Mouse (Mus musculus): ENCODE measurements around the gene Mrps23. TPM values are rescaled to one million over a fixed set of nuclear protein-coding genes. Genes with fewer than 3 reads are reported as not detected.

Mrps23 gene
- polyA plus RNA-seq, 1 experiment from 2014 or later: 78.8 TPM

DNA sequence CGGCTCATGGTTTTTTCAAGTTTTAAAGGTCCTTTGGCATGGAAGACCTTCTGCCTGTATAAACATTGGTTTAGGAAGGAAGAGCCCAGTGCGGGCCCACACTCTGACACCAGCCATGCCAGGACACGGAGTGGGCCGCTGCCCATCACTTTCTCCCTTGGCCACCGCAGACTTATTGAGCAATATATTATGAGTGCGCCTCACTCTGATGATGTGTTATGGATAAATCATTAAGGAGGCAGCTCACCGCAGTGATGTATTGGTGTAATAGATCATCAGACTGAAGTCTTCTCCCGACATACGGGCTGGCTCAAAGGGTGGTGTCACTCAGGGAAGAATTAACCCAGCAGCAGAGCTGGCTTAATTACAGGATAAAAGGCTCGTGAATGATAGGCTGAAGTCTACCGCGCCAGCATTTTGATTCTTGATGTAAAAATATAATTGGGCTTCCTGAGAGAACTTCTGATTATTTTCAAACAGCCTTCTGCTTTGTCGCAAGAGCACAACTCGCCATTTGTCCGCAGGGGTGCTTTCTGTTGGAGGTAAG is 17.8 kb downstream of the Mrps23 start:
- no peak overlapping the region for H3K27ac ChIP-seq (replicated peaks)
- no peak overlapping the region for H3K4me3 ChIP-seq
- no peaks in the 10 kb centered on the region for H3K36me3 ChIP-seq
- DNase-seq (ENCODE audit: low spot score): no peak
- 93% methylated on average over 15 of the region's 15 CpGs for WGBS
- H3K9me3 ChIP-seq (replicated peaks): no peaks in the 10 kb centered on the region
- no peaks in the 10 kb centered on the region; the same call in 1 of the 2 replicates for H3K27me3 ChIP-seq (ENCODE audit: low read depth, poor library complexity, severe bottlenecking)
- H3K4me1 ChIP-seq: peaks cover 4% of the 10 kb centered on the region; the same call in 1 of the 2 replicates

DNA sequence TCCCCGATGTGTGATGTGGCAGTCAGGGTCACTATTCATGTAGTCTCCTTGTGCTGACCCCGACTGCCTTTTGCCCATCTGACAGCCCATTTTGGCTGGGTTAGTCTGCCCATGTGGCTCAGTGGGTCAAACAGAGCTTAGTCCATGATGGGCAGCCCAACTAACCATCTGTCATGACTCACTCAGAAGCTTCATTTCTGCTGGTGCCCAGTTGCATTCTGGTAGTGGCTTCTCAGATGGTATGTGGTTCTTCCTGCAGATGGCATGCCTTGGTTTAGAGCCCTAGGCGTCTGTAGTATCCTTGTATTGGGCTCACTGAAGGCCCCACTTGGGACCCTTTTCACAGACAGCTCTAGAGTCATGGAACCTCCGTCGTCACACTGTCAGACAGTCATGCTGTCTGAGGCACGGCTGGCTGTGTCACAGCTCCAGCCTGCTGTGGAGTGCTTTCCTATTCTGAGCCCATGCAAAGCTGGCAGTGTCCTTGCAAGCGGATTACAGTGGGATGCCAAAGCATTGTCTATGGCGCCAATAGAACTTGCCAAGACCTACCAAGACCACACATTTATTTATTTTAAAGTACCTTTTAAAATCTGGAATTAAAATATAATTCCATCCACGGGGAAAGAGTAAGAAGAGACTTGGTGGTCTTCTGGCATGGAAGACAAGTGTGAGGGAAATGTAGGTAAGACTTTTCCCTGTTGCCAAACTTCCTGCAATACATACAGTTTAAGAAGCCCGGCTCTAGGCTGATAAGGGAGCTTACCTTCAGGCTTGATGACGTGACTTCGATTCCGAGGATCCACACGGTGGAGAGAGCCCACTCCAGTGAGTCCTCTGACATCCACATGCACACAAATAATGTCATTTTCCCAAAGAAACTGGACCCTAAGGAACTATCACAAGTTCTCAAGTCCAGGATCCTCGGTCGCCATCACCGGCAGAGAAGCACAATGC is 23.1 kb downstream of the Mrps23 start:
- DNase-seq (ENCODE audit: low spot score): no peak

DNA sequence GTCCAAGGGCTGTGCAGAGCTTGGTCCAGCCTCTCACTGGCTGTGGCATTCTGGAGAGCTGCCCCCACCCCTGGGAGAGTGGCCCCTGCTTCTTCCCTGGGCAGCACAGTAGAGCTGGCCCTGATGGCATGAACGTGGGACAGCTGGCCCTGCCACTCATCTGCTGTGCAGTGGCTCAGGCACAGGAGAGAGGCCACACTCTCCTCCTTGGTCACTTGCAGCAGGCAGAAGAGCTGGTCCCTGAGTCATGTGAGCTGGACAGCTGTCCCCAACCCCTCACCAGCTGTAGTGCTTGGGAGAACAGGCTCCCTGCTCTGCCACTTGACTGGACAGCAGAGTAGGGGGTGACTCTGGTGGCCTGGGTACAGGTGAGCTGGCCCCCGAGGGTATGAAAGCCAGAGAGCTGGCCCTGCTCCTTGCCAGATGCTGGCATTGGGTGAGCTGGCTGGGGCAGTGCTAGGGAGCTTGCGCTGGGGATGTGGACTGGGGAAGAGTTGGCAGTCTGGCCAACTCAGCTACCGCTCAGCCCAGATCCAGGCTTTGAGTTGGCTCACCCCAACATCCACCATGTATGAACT is 27.1 kb downstream of the Mrps23 start:
- H3K27me3 ChIP-seq (ENCODE audit: low read depth, poor library complexity, severe bottlenecking): peaks cover 17% of the 10 kb centered on the region; the same call in 1 of the 2 replicates
- WGBS: 81% methylated on average over 4 of the region's 4 CpGs
- no peak for DNase-seq (ENCODE audit: low spot score)
- H3K4me3 ChIP-seq: no peak overlapping the region
- peak overlapping the region; percentile 75 for H3K27ac ChIP-seq (replicated peaks)
- no peaks in the 10 kb centered on the region for H3K36me3 ChIP-seq
- H3K9me3 ChIP-seq (replicated peaks): no peaks in the 10 kb centered on the region
- H3K4me1 ChIP-seq: peaks cover 47% of the 10 kb centered on the region

More for the DNA sequence above, 23.1 kb downstream of the Mrps23 start:
- peak overlapping the region; percentile 47 for H3K27ac ChIP-seq (replicated peaks)
- H3K4me1 ChIP-seq: peaks cover 10% of the 10 kb centered on the region
- H3K36me3 ChIP-seq: no peaks in the 10 kb centered on the region
- H3K4me3 ChIP-seq: no peak overlapping the region
- 93% methylated on average over 17 of the region's 17 CpGs for WGBS
- H3K9me3 ChIP-seq (replicated peaks): no peaks in the 10 kb centered on the region
- peaks cover 14% of the 10 kb centered on the region; the same call in 1 of the 2 replicates for H3K27me3 ChIP-seq (ENCODE audit: low read depth, poor library complexity, severe bottlenecking)

DNA sequence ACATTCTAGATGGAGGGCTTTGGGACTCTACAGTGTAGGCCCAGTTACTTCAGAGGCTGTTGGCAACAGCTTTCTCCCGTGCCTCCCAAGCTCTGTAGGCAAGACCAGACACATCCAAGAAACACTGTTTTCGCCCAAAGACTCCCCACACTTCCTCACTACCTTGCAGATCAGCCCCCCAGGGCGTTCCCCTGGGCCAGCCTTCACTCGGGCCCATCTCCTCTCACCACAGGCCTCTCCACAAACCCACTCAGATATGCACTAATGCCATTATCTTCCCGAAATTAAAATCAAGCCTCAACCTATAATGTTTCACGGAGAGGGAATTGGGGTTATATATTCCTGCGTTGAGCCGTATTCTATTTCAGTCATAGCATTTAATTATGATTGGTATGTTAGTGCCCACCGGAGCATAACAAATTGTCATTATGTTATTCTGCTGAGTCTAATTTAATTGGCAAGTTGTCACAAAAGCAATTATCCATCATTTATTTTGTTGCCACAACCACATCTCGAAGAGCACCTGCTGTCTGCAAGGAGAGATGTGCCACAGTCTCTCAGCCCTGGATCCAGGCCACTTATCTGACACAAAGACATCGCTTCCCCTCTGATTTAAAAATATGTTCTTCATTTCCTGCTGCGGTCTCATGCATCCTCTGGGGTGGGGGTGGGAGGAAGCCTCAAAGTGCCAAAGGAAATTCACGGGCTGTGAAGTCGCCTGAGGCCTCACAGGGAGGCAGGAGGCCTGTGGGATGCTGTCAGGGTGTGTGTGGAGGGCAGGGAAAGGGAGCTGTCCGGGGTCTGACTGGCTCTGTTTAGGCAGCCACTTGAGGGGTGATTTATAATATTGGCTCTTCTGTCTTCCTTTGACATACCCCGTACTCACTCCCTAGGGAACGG is 29.6 kb downstream of the Mrps23 start:
- Histone ChIP-seq H3K27me3 (ENCODE audit: low read depth, poor library complexity, severe bottlenecking) (peaks cover 13% of the 10 kb centered on the region; the same call in 1 of the 2 replicates), H3K4me1 (peaks cover 70% of the 10 kb centered on the region)
- no peak for DNase-seq (ENCODE audit: low spot score)

DNA sequence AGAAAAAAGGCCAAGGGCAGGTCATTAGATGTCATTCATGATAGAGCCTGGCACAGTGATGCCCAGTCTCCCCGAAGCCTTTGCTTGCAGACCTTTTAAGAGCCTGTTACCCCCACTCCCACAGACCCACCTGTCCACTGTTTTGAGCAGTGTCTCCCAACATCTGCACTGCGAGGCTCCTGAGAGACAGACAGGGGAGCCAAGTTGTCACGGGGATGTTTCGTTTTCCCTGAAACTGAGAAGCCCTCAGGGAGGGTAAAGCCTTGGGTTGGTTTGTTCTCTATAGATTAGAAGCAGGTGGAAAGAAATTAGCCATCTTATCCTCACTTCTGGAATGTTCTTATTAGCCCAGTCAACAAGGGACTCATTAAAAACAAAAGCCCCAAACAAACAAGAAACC is 30.6 kb downstream of the Mrps23 start:
- no peak overlapping the region for H3K4me3 ChIP-seq
- peak overlapping the region; percentile 93 for H3K27ac ChIP-seq (replicated peaks)
- WGBS: 49% methylated on average over 4 of the region's 4 CpGs
- no peaks in the 10 kb centered on the region for H3K36me3 ChIP-seq
- no peak for DNase-seq (ENCODE audit: low spot score)
- no peaks in the 10 kb centered on the region for H3K9me3 ChIP-seq (replicated peaks)
- H3K27me3 ChIP-seq (ENCODE audit: low read depth, poor library complexity, severe bottlenecking): peaks cover 13% of the 10 kb centered on the region; the same call in 1 of the 2 replicates
- H3K4me1 ChIP-seq: peaks cover 80% of the 10 kb centered on the region

More for the DNA sequence above, 29.6 kb downstream of the Mrps23 start:
- peak overlapping the region; percentile 93 for H3K27ac ChIP-seq (replicated peaks)
- H3K4me3 ChIP-seq: no peak overlapping the region
- no peaks in the 10 kb centered on the region for H3K36me3 ChIP-seq
- H3K9me3 ChIP-seq (replicated peaks): no peaks in the 10 kb centered on the region
- 68% methylated on average over 17 of the region's 17 CpGs for WGBS

DNA sequence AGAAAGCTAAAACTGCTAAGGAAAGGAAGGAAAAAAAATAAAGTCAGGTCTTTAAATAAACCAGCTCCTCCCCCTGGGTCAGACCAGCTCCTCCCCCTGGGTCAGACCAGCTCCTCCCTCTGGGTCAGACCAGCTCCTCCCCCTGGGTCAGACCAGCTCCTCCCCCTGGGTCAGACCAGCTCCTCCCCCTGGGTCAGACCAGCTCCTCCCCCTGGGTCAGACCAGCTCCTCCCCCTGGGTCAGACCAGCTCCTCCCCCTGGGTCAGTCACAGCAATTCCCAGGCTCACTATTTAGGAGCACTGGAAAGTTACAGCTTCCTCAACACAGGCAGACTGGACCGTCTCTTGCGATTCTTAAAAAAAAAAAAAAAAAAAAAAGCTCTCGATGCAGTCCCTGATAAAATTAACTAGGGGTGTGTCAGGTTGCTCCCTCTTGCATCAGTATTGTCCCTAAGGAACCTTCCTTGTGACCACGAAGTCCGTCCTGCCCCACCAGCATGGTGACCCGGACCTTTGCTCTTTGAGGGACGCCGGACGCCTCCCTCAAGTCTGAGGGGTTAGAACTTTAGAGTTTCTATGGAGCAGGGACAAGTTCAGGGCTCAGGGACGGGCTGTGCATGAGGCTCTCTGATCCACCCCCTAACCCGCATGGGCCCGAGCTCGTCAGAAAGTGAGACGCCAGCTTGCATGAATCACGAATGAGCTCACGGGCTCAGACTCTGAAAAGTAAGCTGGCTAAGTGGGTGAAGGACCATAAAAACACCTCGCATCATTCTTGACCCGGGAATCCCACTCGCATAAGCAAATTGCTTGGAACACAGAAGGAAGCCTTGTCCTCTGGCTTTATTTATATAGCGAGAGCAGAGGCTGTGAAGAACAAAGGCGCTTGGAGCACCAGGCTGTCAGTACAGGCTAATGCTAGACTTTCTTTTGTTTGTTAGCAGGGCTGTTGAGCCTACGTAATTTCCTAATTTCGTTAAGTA is 31.3 kb downstream of the Mrps23 start:
- Histone ChIP-seq H3K9me3 (replicated peaks) (no peaks in the 10 kb centered on the region), H3K36me3 (no peaks in the 10 kb centered on the region), H3K4me3 (peak overlapping the region; percentile 34), H3K4me1 (peaks cover 87% of the 10 kb centered on the region), H3K27me3 (ENCODE audit: low read depth, poor library complexity, severe bottlenecking) (peaks cover 13% of the 10 kb centered on the region; the same call in 1 of the 2 replicates), H3K27ac (replicated peaks) (peak overlapping the region; percentile 93)
- 5% methylated on average over 23 of the region's 23 CpGs for WGBS
- DNase-seq (ENCODE audit: low spot score): peak; percentile 72

DNA sequence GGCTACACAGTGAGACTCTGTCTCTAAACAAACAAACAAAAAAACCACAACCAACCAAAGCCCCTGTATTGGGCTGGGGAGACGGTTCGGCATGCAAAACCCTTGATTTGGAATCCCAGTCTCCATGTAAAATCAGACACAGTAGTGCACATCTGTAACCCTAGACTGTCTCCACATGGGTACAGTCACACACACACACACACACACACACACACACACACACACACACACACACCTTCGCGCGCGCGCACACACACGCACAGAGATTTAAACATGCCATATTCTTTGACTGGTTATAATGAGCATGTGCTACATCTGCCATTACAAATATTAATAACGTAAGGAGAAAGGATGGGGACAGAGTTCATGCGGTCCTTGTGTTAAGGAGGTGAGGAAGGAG is 36.1 kb downstream of the Mrps23 start:
- Histone ChIP-seq H3K27me3 (ENCODE audit: low read depth, poor library complexity, severe bottlenecking) (no peaks in the 10 kb centered on the region), H3K9me3 (replicated peaks) (no peaks in the 10 kb centered on the region; the same call in 1 of the 2 replicates), H3K36me3 (no peaks in the 10 kb centered on the region), H3K4me3 (peak overlapping the region; percentile 12; the same call in 1 of the 2 replicates), H3K4me1 (peaks cover 81% of the 10 kb centered on the region), H3K27ac (replicated peaks) (peak overlapping the region; percentile 93)
- 56% methylated on average over 10 of the region's 10 CpGs for WGBS
- no peak for DNase-seq (ENCODE audit: low spot score)

DNA sequence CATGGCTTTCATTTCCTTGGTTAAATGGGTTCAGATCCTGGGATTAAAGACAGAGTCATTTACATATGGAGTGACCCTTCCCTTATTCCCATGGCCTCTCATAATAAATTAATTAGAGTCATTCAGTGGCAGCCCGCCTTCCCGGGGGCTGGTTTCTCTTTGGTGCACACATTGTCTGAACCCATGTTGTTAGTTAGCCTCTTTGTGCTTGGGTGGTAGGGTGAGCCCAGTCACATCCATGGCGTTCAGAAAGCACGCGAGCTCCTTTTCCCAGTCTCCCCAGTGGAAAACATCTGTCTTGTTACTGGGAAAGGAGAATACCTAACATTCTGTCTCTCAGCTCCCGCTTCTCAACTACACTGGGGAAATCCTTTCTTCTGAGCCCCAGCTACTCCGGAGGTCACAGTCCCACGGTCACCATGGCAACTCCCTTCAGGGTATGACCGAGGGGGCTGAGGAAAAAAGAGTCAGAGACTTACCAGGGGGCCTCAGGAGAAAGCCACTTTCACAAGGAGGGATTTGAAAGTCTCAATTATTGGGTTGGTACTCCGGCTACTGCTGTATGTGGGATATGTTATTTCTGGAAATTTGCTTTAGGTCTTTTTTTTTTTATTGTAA is 36.7 kb downstream of the Mrps23 start:
- DNase-seq (ENCODE audit: low spot score): peak; percentile 93
- Histone ChIP-seq H3K4me3 (peak overlapping the region; percentile 12; the same call in 1 of the 2 replicates), H3K36me3 (no peaks in the 10 kb centered on the region), H3K4me1 (peaks cover 75% of the 10 kb centered on the region), H3K9me3 (replicated peaks) (no peaks in the 10 kb centered on the region; the same call in 1 of the 2 replicates), H3K27ac (replicated peaks) (peak overlapping the region; percentile 93), H3K27me3 (ENCODE audit: low read depth, poor library complexity, severe bottlenecking) (no peaks in the 10 kb centered on the region)
- 3% methylated on average over 10 of the region's 10 CpGs for WGBS

DNA sequence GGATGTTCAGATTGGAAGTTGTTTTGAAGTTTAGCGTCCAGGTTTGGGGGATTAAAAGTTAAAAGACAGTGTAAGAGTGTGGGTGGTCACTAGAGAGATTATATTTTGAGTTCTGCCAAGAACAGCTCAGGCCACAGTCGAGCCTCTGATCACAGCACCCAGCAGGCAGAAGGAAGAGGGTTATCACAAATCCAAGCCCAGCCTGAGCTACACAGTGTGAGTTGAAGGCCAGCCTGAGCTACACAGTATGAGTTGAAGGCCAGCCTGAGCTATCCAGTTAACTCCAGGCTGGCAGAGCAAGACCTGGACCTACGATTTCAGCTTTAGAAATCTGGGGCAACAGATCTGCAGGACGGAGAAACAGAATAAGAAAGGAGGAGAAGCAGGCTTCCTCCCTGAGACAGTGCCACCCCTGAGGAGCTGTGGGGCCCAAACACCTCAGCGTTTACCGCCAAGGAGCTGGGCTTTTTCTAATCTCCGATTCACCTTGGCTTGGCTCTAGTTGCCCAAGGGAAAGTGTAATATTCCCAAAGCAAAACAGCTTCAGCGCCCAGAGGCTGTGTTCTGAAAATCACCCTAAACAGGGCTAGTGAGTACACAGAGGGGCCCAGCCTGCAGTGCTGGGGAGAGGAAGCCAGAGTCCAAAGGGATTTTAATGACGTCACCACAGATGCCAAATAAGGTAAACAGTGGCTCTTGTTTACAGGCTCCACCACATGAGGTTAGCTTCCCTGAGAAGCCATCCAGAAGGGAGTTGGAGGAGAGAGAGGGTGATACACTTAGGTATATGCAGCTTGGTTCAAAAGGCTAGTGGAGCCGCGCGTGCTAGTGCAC is 37.5 kb downstream of the Mrps23 start:
- peak overlapping the region; percentile 10; the same call in 1 of the 2 replicates for H3K4me3 ChIP-seq
- H3K4me1 ChIP-seq: peaks cover 67% of the 10 kb centered on the region
- peak overlapping the region; percentile 93 for H3K27ac ChIP-seq (replicated peaks)
- peak; percentile 39 for DNase-seq (ENCODE audit: low spot score)
- H3K27me3 ChIP-seq (ENCODE audit: low read depth, poor library complexity, severe bottlenecking): no peaks in the 10 kb centered on the region
- no peaks in the 10 kb centered on the region; the same call in 1 of the 2 replicates for H3K9me3 ChIP-seq (replicated peaks)
- H3K36me3 ChIP-seq: no peaks in the 10 kb centered on the region
- 28% methylated on average over 12 of the region's 12 CpGs for WGBS

DNA sequence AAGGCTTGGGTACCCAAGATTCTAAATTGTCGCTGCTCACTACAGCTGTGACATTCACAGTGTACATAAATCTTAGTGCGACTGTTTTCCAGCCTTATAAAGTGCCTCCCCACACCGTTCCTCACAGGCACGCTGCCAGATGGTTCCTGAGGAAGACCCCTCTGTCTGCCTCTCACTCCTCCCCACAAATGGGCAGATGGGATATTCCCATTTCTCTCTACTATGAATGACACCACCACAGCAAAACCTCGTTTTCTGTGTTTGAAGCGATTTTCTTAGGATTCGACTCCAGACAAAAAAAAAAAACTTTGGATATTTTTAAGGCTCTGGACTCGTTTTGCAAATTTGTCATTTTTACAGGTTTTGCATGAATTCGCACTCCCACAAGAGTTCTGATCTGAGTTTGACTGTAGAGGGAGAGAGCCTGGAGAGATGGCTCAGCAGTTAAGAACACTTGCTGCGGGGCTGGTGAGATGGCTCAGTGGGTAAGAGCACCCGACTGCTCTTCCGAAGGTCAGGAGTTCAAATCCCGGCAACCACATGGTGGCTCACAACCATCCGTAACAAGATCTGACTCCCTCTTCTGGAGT is 41.5 kb downstream of the Mrps23 start:
- 92% methylated on average over 14 of the region's 14 CpGs for WGBS
- Histone ChIP-seq H3K36me3 (no peaks in the 10 kb centered on the region), H3K4me1 (peaks cover 56% of the 10 kb centered on the region), H3K27me3 (ENCODE audit: low read depth, poor library complexity, severe bottlenecking) (peaks cover 9% of the 10 kb centered on the region), H3K4me3 (no peak overlapping the region), H3K9me3 (replicated peaks) (no peaks in the 10 kb centered on the region; the same call in 1 of the 2 replicates), H3K27ac (replicated peaks) (peak overlapping the region; percentile 68)
- DNase-seq (ENCODE audit: low spot score): no peak

Data from midbrain, embryonic 10.5 days (tissue).